Mouse (Mus musculus): ENCODE data around the gene Gm10100. TPM values are rescaled to one million over a fixed set of nuclear protein-coding genes. Genes with fewer than 3 reads are reported as not detected.
"Not testable (repeated sequence)": the region's sequence is repeated elsewhere in the genome, so short reads cannot be mapped to it uniquely, and the experiment has no call there.

Gene Gm10100
- total RNA-seq, 2 experiments from 2014 or later = not detected

- intact Hi-C loops (cut with DNase I); DNase-seq (ENCODE audit: low spot score in 2 of 2): not testable (repeated sequence)
Observed at GRCm38 (mm10) chr10:77750686-77751085, 24.4 kb downstream of the Gm10100 start.

GRCm38 (mm10) chr10:77751254-77751653 is 25.0 kb downstream of the Gm10100 start, which contains the start of gene Gm9736:
Gm9736 (minus strand) TSS chr10:77751354.
- intact Hi-C loops (cut with DNase I); DNase-seq (ENCODE audit: low spot score in 2 of 2): not testable (repeated sequence)

GRCm38 (mm10) chr10:77752312-77752711 is 26.0 kb downstream of the Gm10100 start:
- DNase-seq (ENCODE audit: low spot score in 2 of 2) = not testable (repeated sequence)

GRCm38 (mm10) chr10:77753448-77753847 is 27.2 kb downstream of the Gm10100 start:
- intact Hi-C loops (cut with DNase I) = no loop called here
- DNase-seq (ENCODE audit: low spot score in 2 of 2) = no peak

More at GRCm38 (mm10) chr10:77752312-77752711, 26.0 kb downstream of the Gm10100 start:
- intact Hi-C loops (cut with DNase I) = not testable (repeated sequence)

- intact Hi-C loops (cut with DNase I); DNase-seq (ENCODE audit: low spot score in 2 of 2): not testable (repeated sequence)
Observed at GRCm38 (mm10) chr10:77759582-77759981, 33.3 kb downstream of the Gm10100 start, which contains the start of gene Gm3233. Gm3233 (minus strand) TSS chr10:77759682.

GRCm38 (mm10) chr10:77769727-77770126 is 43.4 kb downstream of the Gm10100 start:
- intact Hi-C loops (cut with DNase I) = no loop called here
- no peak for DNase-seq (ENCODE audit: low spot score in 2 of 2)

- DNase-seq (ENCODE audit: low spot score in 2 of 2); intact Hi-C loops (cut with DNase I): not testable (repeated sequence)
Observed at GRCm38 (mm10) chr10:77771225-77771624, 44.9 kb downstream of the Gm10100 start, which contains the start of gene Gm3238. Gm3238 (minus strand) TSS chr10:77771325.

- intact Hi-C loops (cut with DNase I); DNase-seq (ENCODE audit: low spot score in 2 of 2): not testable (repeated sequence)
Observed at GRCm38 (mm10) chr10:77772142-77772541, 45.9 kb downstream of the Gm10100 start.

Other genes starting within 250 kb of the Gm10100 start
- 10 to 100 TPM; 33.7 to 33.8 TPM for gene Fam207a, start 210.7 kb upstream of the Gm10100 start, total RNA-seq (2021)
- gene Itgb2, start 196.2 kb upstream of the Gm10100 start, total RNA-seq (2021) = 1 to 10 TPM; 2.9 to 3.4 TPM
- 10 to 100 TPM; 71.2 to 88.3 TPM for gene Pttg1ip, start 144.8 kb upstream of the Gm10100 start, total RNA-seq (2021)
- 100 to 1,000 TPM; 140 to 168 TPM for gene Sumo3, start 120.4 kb upstream of the Gm10100 start, total RNA-seq (2021)
- 10 to 100 TPM in 1 of 2 experiments, 1 to 10 TPM in 1; 9.8 to 18.2 TPM for gene Gm49325, start 120.3 kb upstream of the Gm10100 start, total RNA-seq (2021)
- 10 to 100 TPM; 46.2 to 46.4 TPM for gene Ube2g2, start 104.2 kb upstream of the Gm10100 start, total RNA-seq (2021)
- gene Tspear, start 39.9 kb upstream of the Gm10100 start, total RNA-seq (2021) = under 1 TPM in 1 of 2 experiments, not detected in 1; 0.25 TPM
- gene Gm19402, start 35.7 kb upstream of the Gm10100 start, total RNA-seq (2021) = not detected
- gene Gm9508, start 29.3 kb upstream of the Gm10100 start, total RNA-seq (2021) = not detected
- gene Gm10272, start 19.9 kb upstream of the Gm10100 start, total RNA-seq (2021) = not detected
- not detected for gene Gm10024, start 15.0 kb upstream of the Gm10100 start, total RNA-seq (2021)
- not detected for gene Gm10142, start 10.7 kb upstream of the Gm10100 start, total RNA-seq (2021)
- gene Krtap12-1, start 5.9 kb upstream of the Gm10100 start, total RNA-seq (2021) = not detected
- not detected for gene Gm18596, start 16.2 kb downstream of the Gm10100 start, total RNA-seq (2021)
- not detected for gene Gm9736, start 24.9 kb downstream of the Gm10100 start, total RNA-seq (2021)
- gene Gm3233, start 33.2 kb downstream of the Gm10100 start, total RNA-seq (2021) = not detected
- gene Gm3238, start 44.8 kb downstream of the Gm10100 start, total RNA-seq (2021) = not detected
- not detected for gene Gm7138, start 50.5 kb downstream of the Gm10100 start, total RNA-seq (2021)
- not detected for gene Gm3250, start 56.1 kb downstream of the Gm10100 start, total RNA-seq (2021)
- not detected for gene Gm7137, start 61.7 kb downstream of the Gm10100 start, total RNA-seq (2021)
- not detected for gene Gm9639, start 68.6 kb downstream of the Gm10100 start, total RNA-seq (2021)
- gene Gm19668, start 72.6 kb downstream of the Gm10100 start, total RNA-seq (2021) = not detected
- gene Gm9507, start 85.4 kb downstream of the Gm10100 start, total RNA-seq (2021) = not detected
- not detected for gene Gm2696, start 88.2 kb downstream of the Gm10100 start, total RNA-seq (2021)
- not detected for gene Krtap10-4, start 100.6 kb downstream of the Gm10100 start, total RNA-seq (2021)
- gene Krtap10-10, start 109.5 kb downstream of the Gm10100 start, total RNA-seq (2021) = not detected
- gene Gm36176, start 120.3 kb downstream of the Gm10100 start, total RNA-seq (2021) = not detected
- gene Gm10318, start 126.4 kb downstream of the Gm10100 start, total RNA-seq (2021) = not detected
- not detected for gene Gm3285, start 135.5 kb downstream of the Gm10100 start, total RNA-seq (2021)
- gene Lrrc3, start 176.1 kb downstream of the Gm10100 start, total RNA-seq (2021) = 10 to 100 TPM; 11.7 to 12.6 TPM
- gene Trpm2, start 244.1 kb downstream of the Gm10100 start, total RNA-seq (2021) = 10 to 100 TPM; 40.4 to 44.2 TPM

Data from left cerebral cortex, postnatal 36 days (tissue).